Mouse (Mus musculus): ENCODE measurements at regions not wholly inside any gene's neighbourhood (a gene's known extent, or its start where the extent isn't known, plus 50 kb on each side); places are given as distances from the start of the nearest gene placed in this dataset.

- DNase-seq (ENCODE audit: low spot score) = no peak
Measured at GRCm38 (mm10) chr4:100616161-100616915, 137.7 kb downstream of the Ube2u start.

GRCm38 (mm10) chr4:100616916-100617488, 138.4 kb downstream of the Ube2u start:
- DNase-seq (ENCODE audit: low spot score) = no peak

GRCm38 (mm10) chr4:100624656-100625055, 146.0 kb downstream of the Ube2u start:
- DNase-seq (ENCODE audit: low spot score) = no peak

DNA sequence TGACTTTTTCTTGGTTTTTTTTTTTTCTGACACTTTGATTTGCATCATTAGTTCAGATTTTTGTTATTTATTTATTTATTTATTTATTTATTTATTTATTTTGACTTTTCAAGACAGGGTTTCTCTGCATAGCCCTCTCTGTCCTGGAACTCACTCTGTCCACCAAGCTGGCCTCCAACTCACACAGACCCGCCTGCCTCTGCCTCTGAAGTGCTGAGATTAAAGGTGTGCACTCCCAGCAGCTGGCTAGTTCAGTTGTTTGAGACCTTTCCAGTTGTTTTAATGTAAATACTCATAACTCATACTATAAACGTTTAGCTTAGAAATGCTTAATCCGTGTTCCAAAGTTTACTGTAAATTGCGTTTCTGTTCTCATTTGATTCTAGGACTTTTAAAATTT, 147.9 kb downstream of the Ube2u start:
- DNase-seq (ENCODE audit: low spot score) = no peak

DNA sequence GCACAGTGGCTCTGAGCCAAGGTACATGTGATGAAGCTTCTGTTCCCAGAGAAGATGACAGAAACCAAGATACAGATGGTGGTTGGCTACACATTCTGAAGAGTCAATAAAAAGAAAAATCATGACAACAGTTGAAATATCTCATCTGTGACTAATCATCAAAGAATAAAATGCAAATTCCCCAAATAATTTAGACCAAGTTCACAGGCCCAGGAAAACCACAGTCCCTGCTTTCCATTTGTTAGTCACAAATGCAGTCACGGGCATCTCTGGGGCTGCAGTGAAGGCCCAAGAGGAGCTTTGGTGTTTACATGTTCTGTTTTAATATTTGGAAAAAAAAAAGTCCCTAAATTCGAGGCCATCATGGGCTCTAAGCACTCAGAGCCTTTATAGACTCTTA, 142.1 kb upstream of the Cachd1 start:
- DNase-seq (ENCODE audit: low spot score) = no peak

- no peak for DNase-seq (ENCODE audit: low spot score)
Measured at GRCm38 (mm10) chr4:100637597-100637996, 138.9 kb upstream of the Cachd1 start.

DNA sequence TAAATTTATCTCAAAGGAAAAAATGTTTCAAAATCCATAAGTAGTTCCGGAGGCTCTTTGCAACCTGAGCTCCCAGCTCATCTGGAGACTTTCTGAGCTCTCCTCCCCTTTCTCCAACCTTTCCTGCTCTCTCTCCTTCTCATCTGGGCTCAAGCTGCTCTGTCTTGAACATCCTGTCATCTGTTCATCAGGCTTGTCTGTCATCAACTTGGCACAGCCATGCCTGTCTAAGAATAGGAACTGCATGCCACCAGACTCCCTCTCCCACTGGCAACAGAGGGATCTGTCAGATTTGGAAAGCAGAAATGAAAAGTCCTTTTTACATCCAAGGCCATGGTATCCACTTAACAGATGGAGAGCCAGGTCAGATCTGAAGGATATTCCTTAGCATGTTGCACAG, 115.3 kb upstream of the Cachd1 start:
- no peak for DNase-seq (ENCODE audit: low spot score)

GRCm38 (mm10) chr4:100664619-100665264, 111.7 kb upstream of the Cachd1 start:
- DNase-seq (ENCODE audit: low spot score) = no peak

GRCm38 (mm10) chr4:100670553-100670952, 105.9 kb upstream of the Cachd1 start:
- no peak for DNase-seq (ENCODE audit: low spot score)

DNA sequence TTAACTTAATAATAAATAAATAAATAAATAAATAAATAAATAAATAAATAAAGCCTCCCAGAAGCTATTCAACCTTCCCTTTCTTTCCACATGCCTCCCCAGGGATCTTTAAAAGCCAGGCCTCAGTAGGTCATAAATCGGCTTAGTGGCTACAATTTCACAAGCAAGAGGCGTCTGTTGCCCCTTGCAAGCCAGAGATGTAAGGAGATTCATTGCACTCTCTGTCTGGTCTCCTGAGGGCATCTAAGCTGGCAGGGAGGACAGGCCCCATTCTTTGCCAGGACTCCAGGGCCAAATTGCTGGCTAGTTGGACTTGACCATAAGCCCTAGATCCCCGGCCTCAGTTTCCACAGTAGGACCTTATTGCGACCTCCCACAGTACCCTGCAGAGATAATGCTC, 101.6 kb upstream of the Cachd1 start:
- no peak for DNase-seq (ENCODE audit: low spot score)

- no peak for DNase-seq (ENCODE audit: low spot score)
Measured at GRCm38 (mm10) chr4:100683757-100684156, 92.7 kb upstream of the Cachd1 start.

GRCm38 (mm10) chr4:100700002-100700401, 76.5 kb upstream of the Cachd1 start:
- no peak for DNase-seq (ENCODE audit: low spot score)

DNA sequence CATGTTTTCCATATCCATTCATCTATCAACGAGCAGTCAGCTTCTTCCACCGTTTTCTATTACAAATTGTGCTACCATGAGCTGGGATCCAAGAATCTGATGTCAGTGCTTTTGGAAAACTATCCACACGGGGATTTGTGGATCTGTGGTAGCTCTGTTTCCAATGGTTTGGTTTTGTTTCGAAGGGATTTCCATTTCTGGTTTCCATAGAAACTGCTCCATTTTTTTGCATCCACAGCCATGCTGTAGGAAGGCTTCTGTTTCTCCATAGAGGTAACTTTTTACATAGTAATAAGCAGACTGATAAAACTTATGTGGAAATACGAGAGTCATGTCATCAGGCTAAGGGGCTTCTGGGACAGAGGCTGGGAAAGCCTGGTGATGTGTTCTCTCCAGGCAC, 76.1 kb upstream of the Cachd1 start:
- DNase-seq (ENCODE audit: low spot score) = no peak

GRCm38 (mm10) chr4:100705960-100706359, 70.5 kb upstream of the Cachd1 start:
- DNase-seq (ENCODE audit: low spot score) = no peak

DNA sequence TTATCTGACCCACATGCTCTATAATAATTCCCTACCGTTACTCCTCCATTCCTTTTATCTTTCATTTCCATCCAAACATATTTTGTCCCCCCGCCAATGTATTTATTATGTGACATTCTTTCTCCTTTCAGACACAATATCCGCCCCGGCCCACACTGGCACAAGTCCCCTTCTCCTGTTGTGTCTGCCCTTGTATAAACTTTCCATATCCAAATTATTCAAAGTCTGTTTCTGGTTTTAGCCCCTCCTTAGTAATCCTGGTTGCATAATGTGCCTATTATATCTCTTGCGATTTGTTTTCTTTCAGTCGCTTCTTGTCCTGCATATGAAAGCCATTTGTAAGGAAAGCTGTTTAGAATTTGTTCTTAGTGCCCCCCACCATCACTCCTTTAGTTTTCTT, 69.3 kb upstream of the Cachd1 start:
- no peak for DNase-seq (ENCODE audit: low spot score)

DNA sequence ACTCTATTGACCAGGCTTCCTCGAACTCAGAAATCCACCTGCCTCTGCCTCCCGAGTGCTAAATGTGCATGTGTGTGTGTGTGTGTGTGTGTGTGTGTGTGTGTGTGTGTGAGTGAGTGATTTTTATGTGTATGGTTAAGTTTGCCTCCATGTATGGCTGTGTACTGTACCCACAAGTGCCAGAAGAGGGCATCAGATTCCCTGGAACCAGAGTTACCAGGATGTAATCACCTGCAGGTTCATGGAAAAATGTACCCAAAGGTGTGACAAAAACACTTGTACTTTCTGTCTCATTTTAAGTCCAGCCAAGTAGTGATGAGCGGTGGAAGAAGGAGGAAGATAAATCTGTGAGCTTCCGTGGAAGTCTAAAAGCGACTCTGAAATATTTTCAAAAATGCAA, 68.2 kb upstream of the Cachd1 start:
- DNase-seq (ENCODE audit: low spot score) = no peak

DNA sequence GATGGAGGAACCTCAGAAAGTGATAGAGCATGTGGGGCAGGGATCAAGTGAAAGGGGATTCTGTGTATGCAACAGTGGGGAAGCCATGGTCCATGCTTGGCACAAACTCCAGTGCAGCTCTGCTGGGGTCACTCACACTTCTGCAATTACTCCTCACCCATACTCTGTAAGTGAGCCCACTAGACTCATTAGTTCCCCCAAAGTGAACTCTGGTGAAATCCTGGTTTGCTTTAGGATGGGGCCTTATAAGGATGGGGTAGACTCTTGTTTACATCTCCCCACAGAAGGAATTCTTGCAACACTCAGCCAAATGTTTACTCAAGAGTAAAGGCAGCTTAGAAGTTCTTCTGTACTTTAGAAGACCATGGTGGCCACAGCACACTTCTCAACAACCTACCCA, 62.2 kb upstream of the Cachd1 start:
- no peak for DNase-seq (ENCODE audit: low spot score)

DNA sequence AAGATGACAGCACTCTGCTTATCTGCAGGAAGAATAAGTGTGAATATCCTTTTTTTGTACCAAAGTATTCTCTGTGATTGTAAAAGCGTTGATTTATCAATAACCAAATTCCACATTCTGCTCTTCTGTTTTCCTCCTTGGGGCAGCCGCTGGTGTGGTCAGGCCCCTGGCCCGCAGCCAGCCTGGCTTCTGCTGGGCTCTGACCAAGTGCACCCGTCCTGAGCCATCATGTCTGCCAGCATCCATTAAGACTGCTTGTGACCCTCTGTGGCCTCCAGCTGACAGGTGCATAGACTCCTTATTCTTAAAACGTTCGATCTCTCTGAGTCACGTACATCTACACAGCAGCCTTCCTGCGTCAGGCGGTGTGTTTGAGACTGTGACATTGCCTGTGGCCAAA, 58.9 kb upstream of the Cachd1 start:
- no peak for DNase-seq (ENCODE audit: low spot score)

DNA sequence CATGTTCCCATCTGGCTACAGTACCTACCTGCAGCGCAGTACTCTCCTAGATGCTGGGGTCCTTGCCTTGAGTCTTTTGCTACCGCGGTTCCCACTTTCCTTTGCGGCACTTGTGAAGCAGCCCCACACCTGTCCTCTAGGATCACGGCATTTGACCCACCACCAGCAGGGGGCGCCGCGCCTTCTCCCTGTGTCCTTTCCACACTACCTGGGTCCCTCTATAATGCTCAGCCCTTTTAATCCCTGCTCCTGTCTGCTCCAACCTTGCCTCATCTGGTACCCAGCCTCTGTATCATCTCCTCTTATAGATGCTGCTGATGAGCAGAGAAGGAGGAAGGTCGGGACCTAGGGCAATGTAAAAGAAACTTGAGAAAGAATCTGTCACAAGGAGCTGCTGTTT, 53.9 kb upstream of the Cachd1 start:
- peak; percentile 3 for DNase-seq (ENCODE audit: low spot score)

DNA sequence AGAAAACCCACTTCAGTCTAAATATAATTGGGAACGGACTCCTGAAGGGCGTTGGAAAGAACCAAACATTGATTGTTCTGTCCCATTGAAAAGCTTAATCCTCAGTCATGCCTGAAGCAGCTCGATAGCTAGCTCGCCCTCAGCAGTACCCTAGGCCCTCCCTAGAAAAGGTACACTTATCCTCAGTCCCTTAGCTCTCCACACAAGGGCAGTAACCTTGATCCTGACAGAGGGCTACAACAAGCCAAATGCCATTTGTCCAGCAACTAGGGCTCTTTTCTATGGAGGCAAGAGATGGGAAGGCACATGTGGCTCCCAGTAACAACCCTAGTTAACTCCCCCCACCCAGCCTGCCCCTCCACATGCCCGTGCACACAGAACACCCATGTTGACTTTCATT, 53.4 kb upstream of the Cachd1 start:
- no peak for DNase-seq (ENCODE audit: low spot score)

GRCm38 (mm10) chr4:100725811-100726210, 50.7 kb upstream of the Cachd1 start:
- no peak for DNase-seq (ENCODE audit: low spot score)

DNA sequence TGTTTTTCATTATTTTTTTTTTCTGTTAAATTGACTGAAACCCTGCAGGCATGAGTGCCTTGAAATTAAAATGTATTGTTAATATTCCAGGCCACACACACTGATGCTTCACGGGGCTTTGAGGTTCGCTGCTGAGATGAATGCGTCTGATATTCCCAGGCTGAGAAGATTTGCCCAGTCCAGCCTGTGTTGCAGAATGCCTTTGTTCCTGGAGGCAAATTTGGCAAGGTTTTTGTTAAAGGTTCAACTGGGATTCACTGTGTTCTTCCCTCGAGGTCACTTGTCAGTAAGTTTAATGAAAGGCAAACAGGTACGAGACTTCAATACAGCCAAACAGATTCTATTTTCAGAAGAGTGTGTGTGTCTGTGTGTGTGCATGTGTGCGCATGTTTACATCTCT, 50.0 kb upstream of the Cachd1 start:
- no peak for DNase-seq (ENCODE audit: low spot score)
